Mouse (Mus musculus): ENCODE measurements at regions not wholly inside any gene's neighbourhood (a gene's known extent, or its start where the extent isn't known, plus 50 kb on each side); places are given as distances from the start of the nearest gene placed in this dataset.

GRCm38 (mm10) chr15:19389951-19390350 is 571.2 kb downstream of the Cdh10 start:
- TF ChIP-seq CTCF (IDR thresholded peaks at IDR 0.05; ENCODE audit: low read depth) = no peak
- Histone ChIP-seq H3K27ac (ENCODE audit: low read depth, low read length) (no peak overlapping the region), H3K9ac (ENCODE audit: low read depth, low read length) (no peak overlapping the region), H3K27me3 (replicated peaks; ENCODE audit: control insufficient read depth, insufficient read depth, low read length) (no peaks in the 10 kb centered on the region), H3K36me3 (ENCODE audit: control insufficient read depth, insufficient read depth) (no peaks in the 10 kb centered on the region), H3K4me2 (replicated peaks; ENCODE audit: low read depth) (no peak overlapping the region), H3K4me1 (replicated peaks; ENCODE audit: control insufficient read depth, insufficient read depth, low read length) (no peaks in the 10 kb centered on the region), H3K4me3 (ENCODE audit: low read depth, low read length) (no peak overlapping the region), H3K9me3 (ENCODE audit: control insufficient read depth) (no peaks in the 10 kb centered on the region)
- ATAC-seq = no peak
- 74% methylated on average over 4 of the region's 4 CpGs for WGBS

DNA sequence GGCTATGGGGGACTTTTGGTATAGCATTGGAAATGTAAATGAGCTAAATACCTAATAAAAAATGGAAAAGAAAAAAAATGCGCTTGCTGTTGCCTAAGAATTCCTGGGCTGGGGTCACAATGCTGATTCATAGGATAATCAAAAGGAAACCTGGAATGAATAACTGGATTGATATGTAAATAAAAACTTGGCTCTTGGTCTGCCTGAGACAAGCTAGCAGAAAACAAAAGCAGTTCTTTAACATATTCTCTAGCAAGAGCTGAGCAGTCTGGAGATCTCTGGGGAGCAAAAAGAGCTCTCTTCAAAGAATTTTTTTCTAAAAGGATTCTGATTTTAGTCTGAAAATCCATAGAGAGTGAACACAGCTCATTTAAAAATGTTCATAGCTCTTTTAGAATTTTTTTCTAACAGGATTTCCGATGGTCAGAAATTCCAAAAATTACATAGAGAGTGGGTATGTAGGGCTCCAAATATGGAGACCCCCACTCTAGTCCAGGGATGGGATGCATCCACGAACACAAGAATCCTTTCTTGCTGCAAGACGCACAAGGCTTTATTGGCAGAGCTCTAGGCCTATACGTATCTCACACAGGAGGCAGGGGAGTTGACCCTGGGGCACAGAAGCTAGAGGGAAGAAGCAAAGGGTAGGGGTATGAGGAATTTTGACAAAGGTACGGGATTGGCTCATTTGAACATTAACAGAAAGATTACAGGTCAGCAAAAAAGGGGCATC is 572.7 kb downstream of the Cdh10 start:
- Histone ChIP-seq H3K36me3 (ENCODE audit: control insufficient read depth, insufficient read depth) (no peaks in the 10 kb centered on the region), H3K4me3 (ENCODE audit: low read depth, low read length) (no peak overlapping the region), H3K27me3 (replicated peaks; ENCODE audit: control insufficient read depth, insufficient read depth, low read length) (no peaks in the 10 kb centered on the region), H3K9me3 (ENCODE audit: control insufficient read depth) (no peaks in the 10 kb centered on the region), H3K4me1 (replicated peaks; ENCODE audit: control insufficient read depth, insufficient read depth, low read length) (no peaks in the 10 kb centered on the region), H3K27ac (ENCODE audit: low read depth, low read length) (no peak overlapping the region), H3K9ac (ENCODE audit: low read depth, low read length) (no peak overlapping the region), H3K4me2 (replicated peaks; ENCODE audit: low read depth) (no peak overlapping the region)
- ATAC-seq = no peak
- WGBS = 82% methylated on average over 6 of the region's 6 CpGs
- TF ChIP-seq CTCF (IDR thresholded peaks at IDR 0.05; ENCODE audit: low read depth) = no peak

DNA sequence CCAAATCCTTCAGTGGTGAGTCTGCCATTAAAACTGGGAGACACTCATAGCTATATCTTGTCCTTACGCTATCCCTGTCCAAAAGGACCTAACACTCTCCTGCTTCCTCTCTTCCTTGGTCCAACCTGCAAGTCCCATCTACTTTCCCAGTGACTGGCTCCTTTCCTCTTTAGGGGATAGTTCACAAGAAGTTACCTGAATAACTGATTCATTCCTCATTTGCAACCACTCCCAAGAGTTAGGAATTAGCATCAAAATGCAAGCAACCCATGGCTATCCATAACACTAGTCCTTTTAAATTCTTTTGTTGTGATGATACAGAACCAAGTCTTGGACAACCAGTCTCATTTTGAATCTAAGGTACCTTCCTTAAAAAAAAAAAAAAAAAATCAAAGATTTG is 576.9 kb downstream of the Cdh10 start:
- H3K9me3 ChIP-seq (ENCODE audit: control insufficient read depth) = no peaks in the 10 kb centered on the region
- 86% methylated on average over 1 of the region's 1 CpGs for WGBS
- H3K9ac ChIP-seq (ENCODE audit: low read depth, low read length) = no peak overlapping the region
- H3K4me3 ChIP-seq (ENCODE audit: low read depth, low read length) = no peak overlapping the region
- no peaks in the 10 kb centered on the region for H3K4me1 ChIP-seq (replicated peaks; ENCODE audit: control insufficient read depth, insufficient read depth, low read length)
- TF ChIP-seq CTCF (IDR thresholded peaks at IDR 0.05; ENCODE audit: low read depth) = no peak
- H3K27me3 ChIP-seq (replicated peaks; ENCODE audit: control insufficient read depth, insufficient read depth, low read length) = no peaks in the 10 kb centered on the region
- H3K4me2 ChIP-seq (replicated peaks; ENCODE audit: low read depth) = no peak overlapping the region
- ATAC-seq = no peak
- H3K36me3 ChIP-seq (ENCODE audit: control insufficient read depth, insufficient read depth) = no peaks in the 10 kb centered on the region
- H3K27ac ChIP-seq (ENCODE audit: low read depth, low read length) = no peak overlapping the region

Data from intestine, postnatal 0 days (tissue).